Mouse (Mus musculus) brown adipose tissue, adult 24 weeks (tissue): ENCODE measurements around the gene Sec14l1. TPM values are rescaled to one million over a fixed set of nuclear protein-coding genes. Genes with fewer than 3 reads are reported as not detected.

Source experiments
- H3K27ac ChIP-seq: fragments of 200-500 bp; replicated peaks from 2 replicates; pipeline ENCODE4 v1.5.1; 2012; ENCODE audit warnings: low read depth, mild to moderate bottlenecking, low read length
- H3K4me1 ChIP-seq: fragments of 200-500 bp; 2 replicates; pipeline ENCODE4 v1.6.1; 2012; ENCODE audit warnings: low read length, mixed read lengths; ENCODE audit not compliant: control insufficient read depth, insufficient read depth, insufficient read length
- H3K4me3 ChIP-seq: fragments of 200-500 bp; 2 replicates; pipeline ENCODE4 v1.5.1; 2012; ENCODE audit warnings: low read depth, mild to moderate bottlenecking, low read length, moderate library complexity; ENCODE audit not compliant: insufficient read depth
- polyA plus RNA-seq: library from polyadenylated mRNA; stranded (reverse); fragments of >200 nt; gene quantifications from 2 replicates; pipeline ENCODE4 v1.2.4, GENCODE M21; 2012; ENCODE audit not compliant: missing spikeins, insufficient read depth, insufficient read length

The Sec14l1 gene
- polyA plus RNA-seq, 1 experiment: 35.4 TPM

DNA sequence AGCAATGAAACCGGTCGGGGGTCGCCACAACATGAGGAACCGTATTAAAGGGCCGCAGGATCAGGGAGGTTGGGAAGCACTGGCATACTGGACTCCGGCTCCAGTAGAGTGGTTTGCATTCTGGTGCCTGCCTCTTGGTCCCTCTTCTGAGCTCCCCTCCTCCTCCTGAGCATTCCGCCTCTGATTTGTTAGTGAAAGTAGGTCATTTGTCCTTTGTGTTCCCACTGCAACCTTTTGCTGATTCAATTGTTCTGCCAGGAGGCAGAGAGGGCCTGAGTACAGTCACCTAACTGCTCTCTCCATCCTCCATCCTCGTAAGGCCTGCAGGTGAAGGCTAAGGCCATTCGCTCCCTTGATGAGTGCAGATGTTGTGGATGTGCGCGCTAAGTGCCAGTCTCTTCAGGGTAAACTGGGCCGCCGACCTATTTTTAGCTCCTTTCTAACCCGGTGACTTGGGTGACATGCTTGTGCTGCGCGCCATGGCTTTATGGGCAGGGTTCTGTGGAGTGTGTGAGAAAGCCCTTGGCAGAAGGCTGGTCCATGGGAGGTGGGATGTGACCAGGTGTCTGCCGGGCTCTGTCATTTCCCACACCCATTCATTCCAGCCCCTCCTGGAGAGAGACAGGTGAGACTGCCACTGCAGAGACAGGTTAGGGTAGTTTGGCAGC lies 8.6 kb downstream of the Sec14l1 start:
- 0 out of 2 replicates have a peak overlapping the region, but pooled peaks have one; percentile 4 for H3K27ac ChIP-seq
- peaks cover 65% of the 10 kb centered on the region for H3K4me1 ChIP-seq
- H3K4me3 ChIP-seq: no peak overlapping the region

DNA sequence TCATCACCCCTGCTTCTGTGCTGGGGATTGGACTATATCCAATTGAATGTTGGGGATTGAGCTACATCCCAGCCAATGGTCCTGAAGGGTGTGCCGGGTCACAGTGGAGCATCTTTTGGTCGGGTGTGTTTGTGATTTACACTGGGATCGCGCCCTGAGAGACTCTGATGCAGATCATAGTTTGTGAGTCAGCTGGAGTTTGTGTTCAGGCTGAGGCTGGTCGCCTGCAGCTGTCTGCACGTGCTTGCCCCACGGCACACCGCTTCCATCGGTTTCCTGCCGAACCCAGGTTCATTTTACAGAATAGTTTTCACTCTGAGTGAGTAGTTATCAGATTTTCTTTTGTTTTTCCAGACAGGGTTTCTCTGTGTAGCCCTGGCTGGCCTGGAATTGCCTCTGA lies 9.6 kb downstream of the Sec14l1 start:
- peaks cover 60% of the 10 kb centered on the region for H3K4me1 ChIP-seq
- 0 out of 2 replicates have a peak overlapping the region, but pooled peaks have one; percentile 4 for H3K27ac ChIP-seq
- no peak overlapping the region for H3K4me3 ChIP-seq

DNA sequence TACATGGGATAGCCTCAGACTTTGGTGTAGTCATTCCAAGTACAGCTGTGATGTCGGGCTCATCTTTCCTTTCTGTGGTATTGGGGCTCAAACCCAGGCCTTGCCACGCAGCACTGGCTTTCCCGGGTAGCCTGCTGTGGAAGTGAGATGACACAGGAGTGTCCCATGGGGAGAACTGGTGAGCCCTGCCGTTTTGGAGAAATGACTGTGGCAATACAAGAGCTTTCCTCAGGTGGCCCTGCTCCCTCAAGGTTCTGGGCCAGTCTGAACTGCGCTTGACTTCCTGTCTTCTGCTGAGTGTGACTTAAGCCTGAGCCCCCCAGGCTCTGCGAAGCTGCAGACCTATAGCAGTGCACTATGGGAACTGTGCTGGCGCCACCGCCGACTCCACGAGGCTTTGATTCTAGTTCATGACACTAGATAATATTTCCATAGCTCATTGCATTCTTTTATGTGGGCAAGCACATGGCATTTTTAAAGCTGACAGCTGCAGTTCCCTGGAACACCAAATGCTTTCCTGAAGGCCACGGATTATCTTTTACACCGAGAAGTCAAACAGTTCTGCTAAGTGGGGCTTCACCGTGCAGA lies 12.4 kb downstream of the Sec14l1 start:
- Histone ChIP-seq H3K4me3 (no peak overlapping the region), H3K27ac (peak overlapping the region; percentile 11; the same call in 1 of the 2 replicates), H3K4me1 (peaks cover 45% of the 10 kb centered on the region)

DNA sequence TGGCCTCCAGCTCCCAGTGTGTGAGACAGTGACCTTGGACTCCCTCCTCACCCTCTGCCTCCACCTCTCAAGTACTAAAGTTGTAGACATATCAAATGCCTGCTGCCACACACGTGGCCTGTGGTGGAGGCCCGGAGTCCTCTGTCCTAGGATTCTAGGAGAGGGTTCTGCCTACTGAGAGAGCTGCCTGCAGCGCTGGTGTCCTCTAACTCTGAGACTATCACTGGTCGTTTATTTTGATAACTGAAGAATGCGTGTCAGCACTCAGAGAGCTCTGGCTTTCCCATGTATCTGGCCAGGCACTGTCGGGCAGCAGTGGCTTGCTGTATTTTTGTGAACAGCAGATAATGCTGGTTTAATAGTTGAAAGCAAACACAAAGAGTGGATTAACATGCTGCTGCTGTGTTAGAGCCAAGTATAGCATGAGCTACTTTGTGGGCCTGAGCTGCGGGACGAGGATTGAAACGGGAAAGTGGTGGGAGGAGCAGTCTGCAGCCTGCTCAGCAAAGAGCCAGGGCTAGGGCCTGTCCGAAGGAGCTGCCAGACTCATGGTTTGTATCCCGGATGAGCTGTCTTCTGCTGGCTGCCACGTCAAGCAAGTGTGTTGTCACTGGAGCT lies 13.1 kb downstream of the Sec14l1 start:
- Histone ChIP-seq H3K27ac (peak overlapping the region; percentile 11; the same call in 1 of the 2 replicates), H3K4me1 (peaks cover 39% of the 10 kb centered on the region), H3K4me3 (no peak overlapping the region)

DNA sequence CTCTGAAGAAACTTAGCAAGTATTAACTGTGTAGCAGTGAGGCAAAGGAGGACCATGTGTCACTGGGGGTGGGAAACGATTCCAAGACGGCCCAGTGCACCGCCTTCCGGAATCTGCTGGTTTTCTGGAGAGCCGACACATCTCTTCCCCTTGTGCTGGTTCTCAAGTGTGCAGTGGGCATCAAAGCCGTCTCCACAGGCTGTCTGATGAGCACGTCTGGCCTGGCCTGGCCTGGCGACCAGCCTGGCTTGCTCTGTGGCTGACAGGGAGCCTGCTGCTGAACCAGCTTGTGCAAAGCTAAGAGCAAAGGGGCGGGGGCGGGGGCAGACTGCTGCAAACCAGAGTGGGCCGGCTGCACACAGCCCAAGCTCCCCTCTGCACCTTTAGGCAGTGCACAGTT lies 14.5 kb downstream of the Sec14l1 start:
- Histone ChIP-seq H3K27ac (peak overlapping the region; percentile 7; the same call in 1 of the 2 replicates), H3K4me1 (peaks cover 30% of the 10 kb centered on the region), H3K4me3 (no peak overlapping the region)

DNA sequence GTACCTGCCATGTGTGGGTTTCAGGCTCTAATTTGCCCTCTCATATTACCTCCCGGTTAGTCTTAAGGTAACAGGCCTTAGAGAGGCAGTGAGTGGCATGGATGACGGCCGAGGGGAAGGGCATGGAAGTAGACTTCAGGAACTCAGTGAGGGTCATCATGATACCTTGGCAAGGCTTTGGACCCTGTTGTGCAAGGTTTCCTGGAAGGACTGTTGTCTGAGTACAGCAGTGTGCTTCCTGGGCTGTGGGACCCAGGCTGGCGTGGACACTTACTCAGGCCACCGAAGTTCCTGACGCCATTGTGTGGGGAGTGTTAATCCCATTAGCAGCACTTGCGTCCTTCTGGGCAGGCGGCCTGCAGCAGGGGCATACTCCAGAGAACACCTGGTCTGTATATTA lies 15.1 kb downstream of the Sec14l1 start:
- peak overlapping the region; percentile 36 for H3K27ac ChIP-seq
- no peak overlapping the region for H3K4me3 ChIP-seq
- H3K4me1 ChIP-seq: peaks cover 32% of the 10 kb centered on the region

DNA sequence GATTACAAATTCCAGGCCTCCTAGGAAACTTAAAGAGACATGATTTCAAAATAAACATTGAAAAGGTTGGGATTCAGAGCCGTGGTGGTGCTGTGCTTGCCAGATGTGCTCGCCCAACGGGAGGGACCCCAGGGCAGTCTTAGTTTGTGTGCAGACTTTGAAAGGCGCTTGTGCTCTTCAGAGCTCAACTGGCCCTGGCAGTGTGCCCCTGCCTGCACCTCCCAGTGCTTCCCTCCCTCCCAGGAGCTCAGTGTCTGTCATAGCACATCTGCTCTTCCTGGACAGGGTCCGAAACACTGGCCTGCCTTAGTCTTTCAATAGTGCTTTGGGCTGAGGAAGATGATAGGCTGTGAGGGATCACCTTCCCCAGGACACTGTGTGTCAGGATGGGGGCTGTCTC lies 15.9 kb downstream of the Sec14l1 start:
- Histone ChIP-seq H3K4me1 (peaks cover 40% of the 10 kb centered on the region), H3K4me3 (no peak overlapping the region), H3K27ac (peak overlapping the region; percentile 8; the same call in 1 of the 2 replicates)

DNA sequence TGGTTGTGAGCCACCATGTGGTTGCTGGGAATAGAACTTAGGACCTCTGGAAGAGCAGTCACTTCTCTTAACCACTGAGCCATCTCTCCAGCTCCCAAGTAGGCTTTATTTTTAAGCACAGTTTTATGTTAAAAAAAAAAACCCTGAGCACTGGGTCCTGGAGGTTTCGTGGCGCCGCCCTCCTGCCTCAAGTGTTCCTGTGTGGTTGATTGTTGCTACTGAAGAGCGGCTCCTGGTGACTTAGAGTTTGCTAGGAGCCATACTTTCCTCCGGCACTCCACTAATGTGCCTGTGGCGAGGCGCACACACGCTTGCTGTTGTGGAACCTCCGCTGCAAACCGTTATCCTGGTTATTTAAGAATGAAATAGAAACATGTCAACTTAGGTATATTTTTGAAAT lies 16.5 kb downstream of the Sec14l1 start:
- no peak overlapping the region for H3K4me3 ChIP-seq
- H3K4me1 ChIP-seq: peaks cover 43% of the 10 kb centered on the region
- H3K27ac ChIP-seq: no peak overlapping the region

DNA sequence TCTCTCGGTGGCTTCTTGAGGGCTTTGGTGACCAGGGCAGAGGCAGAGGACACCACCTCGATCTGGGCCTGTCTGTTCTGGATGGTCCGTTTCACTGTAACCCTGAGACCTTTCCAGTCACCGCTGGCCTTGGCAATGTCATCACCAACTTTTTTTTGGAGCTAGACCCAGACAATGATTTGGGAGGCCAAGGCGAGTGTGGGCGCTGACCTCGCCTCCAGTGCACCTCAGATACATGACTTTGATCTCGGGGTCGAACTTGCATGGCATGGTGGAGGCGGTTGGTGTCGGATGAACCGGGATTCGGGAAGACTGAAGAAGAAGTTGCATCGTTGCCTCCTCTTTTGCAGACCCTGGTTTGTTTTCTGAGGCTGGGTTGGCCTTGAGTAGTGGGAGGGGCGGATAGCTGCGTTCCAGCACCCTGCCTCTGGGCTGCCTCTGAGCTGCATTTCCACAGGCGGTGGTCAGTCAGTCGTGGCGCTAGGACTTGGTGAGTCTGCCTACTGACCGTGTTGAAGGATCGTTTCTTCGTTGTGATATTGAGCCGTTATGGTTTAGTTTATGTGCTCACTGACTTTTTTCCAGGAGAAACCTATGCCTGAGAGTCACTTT lies 19.9 kb downstream of the Sec14l1 start:
- Histone ChIP-seq H3K27ac (peak overlapping the region; percentile 59), H3K4me1 (peaks cover 43% of the 10 kb centered on the region), H3K4me3 (no peak overlapping the region)

DNA sequence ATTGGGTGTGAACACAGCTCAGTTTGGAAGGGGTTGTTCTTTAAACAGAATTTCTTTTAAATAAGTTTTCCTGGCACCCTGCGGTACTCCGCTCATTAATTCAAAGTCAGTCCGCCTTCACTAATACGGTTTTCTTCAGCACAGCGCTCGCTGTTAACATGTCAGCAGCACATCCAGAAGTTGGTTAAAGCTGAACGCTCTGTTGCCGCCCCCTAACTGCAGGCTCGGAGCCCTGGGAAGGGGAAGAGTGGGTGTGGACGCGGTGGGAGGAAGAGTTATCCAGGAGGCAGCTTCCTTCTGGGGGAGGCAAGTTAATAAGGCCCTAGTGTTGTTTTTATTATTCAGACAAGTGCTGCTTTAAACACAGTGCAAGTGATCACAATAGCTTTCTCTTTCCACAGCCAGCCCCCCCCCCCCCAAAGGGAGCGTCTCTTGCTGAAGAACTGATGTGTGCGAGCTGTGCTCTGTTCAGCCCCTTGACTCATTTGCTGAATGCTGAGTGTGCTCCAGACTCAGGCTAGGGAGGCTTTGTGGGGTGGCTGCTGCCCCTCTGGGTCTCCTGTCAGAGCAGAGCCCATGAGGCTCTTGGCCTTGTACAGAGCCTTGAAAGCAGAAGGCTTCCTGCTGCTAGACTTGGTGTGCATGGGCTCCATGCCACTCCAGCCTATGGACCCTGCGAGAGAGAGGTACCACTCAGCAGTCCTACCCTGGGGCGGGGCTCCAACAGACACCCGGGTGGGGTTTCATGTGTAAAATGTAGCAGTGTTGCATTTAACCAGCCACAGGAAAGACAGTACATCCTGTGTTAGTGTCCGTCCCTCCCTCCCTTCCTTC lies 20.7 kb downstream of the Sec14l1 start:
- H3K4me3 ChIP-seq: 0 out of 2 replicates have a peak overlapping the region, but pooled peaks have one; percentile 5
- H3K4me1 ChIP-seq: peaks cover 37% of the 10 kb centered on the region
- H3K27ac ChIP-seq: peak overlapping the region; percentile 59

DNA sequence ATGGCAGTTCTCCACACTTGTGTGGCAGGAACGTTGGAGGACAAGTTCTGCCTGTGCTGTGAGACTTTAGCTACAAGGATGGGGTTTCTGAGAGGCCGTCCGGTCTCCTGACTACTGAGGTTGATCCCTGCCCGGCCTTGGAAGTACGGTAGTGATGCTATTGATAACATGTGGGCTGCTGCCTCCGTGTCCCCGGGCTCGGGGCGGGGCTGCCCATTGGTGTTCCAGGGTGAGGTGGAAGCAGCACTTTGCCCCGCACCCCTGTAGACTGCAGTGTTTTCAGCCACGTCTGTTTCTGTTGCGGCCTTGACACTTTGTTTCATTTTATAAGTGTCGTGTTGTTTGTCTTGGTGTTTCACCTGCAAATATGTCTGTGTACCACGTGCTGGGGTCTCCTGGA lies 21.9 kb downstream of the Sec14l1 start:
- Histone ChIP-seq H3K27ac (peak overlapping the region; percentile 26; the same call in 1 of the 2 replicates), H3K4me3 (no peak overlapping the region), H3K4me1 (peaks cover 33% of the 10 kb centered on the region)

DNA sequence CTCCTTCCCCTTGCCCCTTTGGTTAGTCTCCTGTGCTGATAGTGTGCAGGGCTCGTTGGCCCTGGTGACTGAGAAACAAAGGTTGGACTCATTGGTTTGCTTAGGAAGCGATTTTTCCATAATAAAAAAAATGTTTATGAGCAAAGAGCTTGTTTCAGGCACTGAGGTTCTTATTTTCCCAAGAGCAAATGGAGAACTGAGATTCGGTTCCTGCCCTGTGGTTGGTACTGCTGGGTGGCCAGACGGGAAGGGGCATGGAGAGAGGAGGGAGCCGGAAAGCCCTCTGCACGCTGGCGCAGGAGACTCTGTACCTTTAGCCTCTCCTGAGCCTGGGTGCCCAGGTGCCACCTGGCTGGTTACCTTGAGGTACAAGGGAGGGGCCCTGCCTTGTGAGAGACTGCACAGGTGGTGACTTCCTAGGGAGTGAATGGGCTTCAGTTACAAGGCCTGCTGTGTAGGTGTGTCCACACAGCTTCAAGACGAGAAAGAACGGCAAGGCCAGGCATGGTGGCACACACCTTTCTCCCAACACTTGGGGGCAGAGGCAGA lies 23.3 kb downstream of the Sec14l1 start:
- H3K4me3 ChIP-seq: no peak overlapping the region
- peak overlapping the region; percentile 55 for H3K27ac ChIP-seq

DNA sequence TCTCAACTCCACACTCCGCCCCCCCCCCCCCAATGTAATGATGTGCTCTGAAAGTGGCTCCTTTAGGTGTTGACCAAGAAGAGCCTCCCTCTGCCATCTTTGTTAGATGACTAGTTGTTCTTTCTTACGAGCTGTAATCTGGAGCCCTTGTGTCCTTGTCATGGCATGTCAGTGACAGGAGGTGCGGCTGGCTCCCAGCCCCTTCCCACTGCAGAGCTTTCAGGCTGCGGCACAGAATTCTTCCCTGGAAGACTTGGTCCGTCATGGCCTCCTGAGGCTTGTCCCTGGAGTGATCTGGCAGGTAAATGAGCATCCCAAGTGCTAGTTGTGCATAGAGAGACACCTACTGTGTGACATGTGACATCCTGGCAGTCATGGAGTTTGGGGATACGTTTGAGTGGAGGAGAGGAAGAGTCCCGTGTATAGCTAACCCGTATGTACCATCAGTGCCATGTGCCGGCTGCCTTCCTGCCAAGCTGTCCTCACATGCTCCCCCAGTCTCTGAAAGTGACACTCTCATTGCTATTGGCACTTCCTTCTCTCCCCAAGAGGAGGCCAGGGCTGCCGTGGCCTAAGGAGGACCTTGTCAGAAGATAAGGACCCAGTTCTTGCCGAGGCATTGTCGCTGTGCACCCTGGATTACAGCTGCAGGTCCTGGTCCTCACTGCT lies 24.0 kb downstream of the Sec14l1 start:
- peaks cover 35% of the 10 kb centered on the region for H3K4me1 ChIP-seq
- H3K4me3 ChIP-seq: no peak overlapping the region
- H3K27ac ChIP-seq: peak overlapping the region; percentile 42; the same call in 1 of the 2 replicates

More for the DNA sequence above, 23.3 kb downstream of the Sec14l1 start:
- H3K4me1 ChIP-seq: peaks cover 35% of the 10 kb centered on the region
